Mouse (Mus musculus): ENCODE results near the gene Sgf29. TPM values are rescaled to one million over a fixed set of nuclear protein-coding genes. Genes with fewer than 3 reads are reported as not detected.

Sgf29 gene
- polyA plus RNA-seq, 1 experiment from 2014 or later: 27.7 TPM

DNA sequence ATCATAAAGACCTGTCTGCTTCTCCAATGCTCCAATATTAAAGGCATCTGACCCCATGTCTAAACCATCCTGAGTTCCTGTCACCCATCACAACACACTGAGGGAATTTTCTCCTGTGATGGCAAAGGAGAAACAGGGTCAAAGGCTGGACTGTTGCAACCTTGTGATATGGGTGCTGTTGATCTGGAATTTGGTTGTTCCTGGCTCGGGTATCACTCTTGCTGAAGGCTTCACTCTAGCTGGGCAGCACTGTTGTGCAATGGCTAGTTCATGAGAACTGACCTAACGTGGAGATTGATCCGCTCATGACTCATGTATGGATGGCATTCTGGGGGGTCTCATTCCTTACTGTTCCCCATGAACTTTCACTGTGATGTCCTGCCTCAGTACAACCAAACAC is 39.9 kb downstream of the Sgf29 start:
- Histone ChIP-seq H3K4me1 (peaks cover 23% of the 10 kb centered on the region), H3K9ac (no peak overlapping the region), H3K4me2 (no peak overlapping the region), H3K4me3 (no peak overlapping the region), H3K27ac (replicated peaks) (no peak overlapping the region), H3K36me3 (peaks cover 30% of the 10 kb centered on the region), H3K9me3 (no peaks in the 10 kb centered on the region), H3K27me3 (replicated peaks) (no peaks in the 10 kb centered on the region)
- no peak for ATAC-seq (ENCODE audit: extremely low read depth, insufficient number of reproducible peaks, low FRiP score, low TSS enrichment)
- 67% methylated on average over 3 of the region's 3 CpGs for WGBS

DNA sequence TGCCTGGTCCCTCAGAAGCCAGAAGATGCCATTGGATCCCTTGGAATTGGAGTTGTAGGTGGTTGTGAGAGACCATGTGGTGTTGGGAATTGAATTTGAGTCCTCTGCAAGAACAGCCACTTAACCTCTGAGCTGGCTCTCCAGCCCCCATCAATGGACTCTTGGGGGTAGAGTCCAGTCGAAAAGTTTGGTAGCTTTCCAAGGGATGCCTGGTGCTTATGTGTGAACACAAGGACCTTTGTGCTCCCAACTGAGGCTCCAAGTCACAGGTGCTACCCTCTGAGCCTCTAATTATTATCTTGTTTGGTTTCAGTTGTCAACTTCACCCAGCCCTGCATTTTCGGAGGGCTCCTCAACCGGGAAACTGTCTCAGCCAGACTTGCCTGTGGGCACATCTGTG is 41.6 kb downstream of the Sgf29 start:
- Histone ChIP-seq H3K4me2 (no peak overlapping the region), H3K4me1 (peaks cover 32% of the 10 kb centered on the region), H3K4me3 (no peak overlapping the region), H3K27ac (replicated peaks) (no peak overlapping the region), H3K9me3 (no peaks in the 10 kb centered on the region), H3K36me3 (peaks cover 30% of the 10 kb centered on the region), H3K9ac (no peak overlapping the region), H3K27me3 (replicated peaks) (no peaks in the 10 kb centered on the region)
- no peak for ATAC-seq (ENCODE audit: extremely low read depth, insufficient number of reproducible peaks, low FRiP score, low TSS enrichment)
- 86% methylated on average over 3 of the region's 3 CpGs for WGBS

DNA sequence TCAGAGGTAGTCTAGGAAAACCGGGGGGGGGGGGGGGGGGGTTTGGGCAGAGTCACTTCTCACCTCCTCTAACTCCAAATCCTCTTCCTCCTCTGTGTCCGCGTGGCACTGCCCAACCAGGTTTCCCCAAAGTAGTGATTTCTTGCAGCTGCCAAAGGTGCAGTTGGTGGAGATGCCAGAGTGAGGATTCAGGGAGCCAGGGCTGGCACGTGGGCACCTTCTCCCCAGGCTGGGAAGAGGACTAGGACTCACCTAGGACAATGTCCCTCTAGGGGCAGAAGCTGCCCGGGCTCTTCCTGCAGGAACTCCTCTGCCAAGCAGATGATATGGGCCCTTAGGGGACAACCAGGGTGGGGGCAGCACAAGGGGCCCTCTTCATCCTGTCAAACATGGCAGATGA is 42.6 kb downstream of the Sgf29 start:
- no peaks in the 10 kb centered on the region for H3K9me3 ChIP-seq
- H3K4me2 ChIP-seq: no peak overlapping the region
- H3K9ac ChIP-seq: no peak overlapping the region
- 90% methylated on average over 4 of the region's 5 CpGs for WGBS
- H3K4me1 ChIP-seq: peaks cover 31% of the 10 kb centered on the region
- H3K4me3 ChIP-seq: no peak overlapping the region
- ATAC-seq (ENCODE audit: extremely low read depth, insufficient number of reproducible peaks, low FRiP score, low TSS enrichment): no peak
- no peaks in the 10 kb centered on the region for H3K27me3 ChIP-seq (replicated peaks)
- H3K27ac ChIP-seq (replicated peaks): no peak overlapping the region
- H3K36me3 ChIP-seq: peaks cover 30% of the 10 kb centered on the region

DNA sequence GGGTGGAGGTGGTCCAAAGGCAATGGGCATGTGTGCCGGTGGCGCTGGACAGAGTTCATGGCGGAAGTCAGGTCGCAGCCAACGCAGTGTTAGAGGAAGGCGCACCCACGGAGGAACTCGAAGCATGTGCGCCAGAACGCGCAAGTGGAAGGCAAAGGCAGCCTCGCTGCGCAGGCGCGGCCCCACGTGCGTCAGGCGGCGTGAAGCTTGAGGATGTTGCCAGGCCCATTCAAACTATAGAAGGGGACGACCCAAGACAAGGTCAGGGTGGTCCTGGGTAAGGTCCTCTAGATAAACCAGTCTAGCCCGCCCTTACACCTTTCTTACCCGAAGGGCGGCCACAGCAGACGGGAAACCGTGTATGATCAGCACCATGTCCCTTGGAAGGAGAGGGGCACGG is 43.3 kb downstream of the Sgf29 start:
- 89% methylated on average over 26 of the region's 26 CpGs for WGBS
- Histone ChIP-seq H3K9me3 (no peaks in the 10 kb centered on the region), H3K4me3 (no peak overlapping the region), H3K4me1 (peaks cover 31% of the 10 kb centered on the region), H3K9ac (no peak overlapping the region), H3K36me3 (peaks cover 36% of the 10 kb centered on the region), H3K4me2 (no peak overlapping the region), H3K27me3 (replicated peaks) (no peaks in the 10 kb centered on the region), H3K27ac (replicated peaks) (no peak overlapping the region)
- no peak for ATAC-seq (ENCODE audit: extremely low read depth, insufficient number of reproducible peaks, low FRiP score, low TSS enrichment)

DNA sequence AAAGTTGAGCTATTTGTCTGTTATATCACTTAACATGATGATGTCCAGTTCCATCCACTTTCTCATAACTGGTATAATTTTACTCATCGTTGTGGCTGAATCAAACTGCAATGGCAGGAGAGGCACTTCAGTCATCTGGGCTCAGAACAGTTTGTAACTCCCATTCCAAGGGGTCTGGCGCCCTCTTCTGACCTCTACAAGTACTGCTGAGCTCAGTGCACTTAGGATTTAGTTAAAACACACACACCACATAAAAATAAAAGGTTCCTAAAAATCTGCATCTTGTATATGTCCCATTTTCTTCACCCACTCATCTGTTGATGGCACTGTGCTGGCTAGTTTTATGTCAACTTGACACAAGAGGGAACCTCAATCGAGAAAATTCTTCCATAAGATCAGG is 44.1 kb downstream of the Sgf29 start:
- ATAC-seq (ENCODE audit: extremely low read depth, insufficient number of reproducible peaks, low FRiP score, low TSS enrichment): no peak
- Histone ChIP-seq H3K27me3 (replicated peaks) (no peaks in the 10 kb centered on the region), H3K9me3 (no peaks in the 10 kb centered on the region), H3K4me1 (peaks cover 27% of the 10 kb centered on the region), H3K4me2 (no peak overlapping the region; the same call in 1 of the 2 replicates), H3K4me3 (no peak overlapping the region), H3K9ac (no peak overlapping the region), H3K36me3 (peaks cover 36% of the 10 kb centered on the region), H3K27ac (replicated peaks) (no peak overlapping the region)
- 36% methylated on average over 3 of the region's 3 CpGs for WGBS

DNA sequence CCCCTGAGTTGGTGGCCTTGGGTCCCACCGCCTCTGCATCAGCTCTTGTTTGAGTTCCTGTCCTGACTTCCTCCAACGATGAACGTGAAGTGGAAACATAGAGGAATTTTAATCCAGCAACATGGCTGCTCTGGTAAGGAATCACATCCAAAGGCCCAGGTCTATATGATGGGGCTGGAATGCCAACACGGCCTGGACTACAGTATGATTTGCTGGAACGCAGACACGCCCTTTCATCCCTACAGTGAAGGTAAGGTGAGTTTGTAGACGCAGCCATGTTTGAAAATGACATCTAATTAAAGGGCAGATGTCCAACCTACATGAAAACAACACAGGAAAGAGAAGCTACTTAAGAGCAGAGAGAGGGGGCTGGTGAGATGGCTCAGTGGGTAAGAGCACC is 44.7 kb downstream of the Sgf29 start:
- Histone ChIP-seq H3K4me3 (no peak overlapping the region), H3K27me3 (replicated peaks) (no peaks in the 10 kb centered on the region), H3K4me2 (no peak overlapping the region; the same call in 1 of the 2 replicates), H3K4me1 (peaks cover 27% of the 10 kb centered on the region), H3K27ac (replicated peaks) (no peak overlapping the region), H3K9me3 (no peaks in the 10 kb centered on the region), H3K36me3 (peaks cover 36% of the 10 kb centered on the region), H3K9ac (peak overlapping the region; percentile 59; the same call in 1 of the 2 replicates)
- WGBS: 87% methylated on average over 7 of the region's 7 CpGs
- no peak for ATAC-seq (ENCODE audit: extremely low read depth, insufficient number of reproducible peaks, low FRiP score, low TSS enrichment)

DNA sequence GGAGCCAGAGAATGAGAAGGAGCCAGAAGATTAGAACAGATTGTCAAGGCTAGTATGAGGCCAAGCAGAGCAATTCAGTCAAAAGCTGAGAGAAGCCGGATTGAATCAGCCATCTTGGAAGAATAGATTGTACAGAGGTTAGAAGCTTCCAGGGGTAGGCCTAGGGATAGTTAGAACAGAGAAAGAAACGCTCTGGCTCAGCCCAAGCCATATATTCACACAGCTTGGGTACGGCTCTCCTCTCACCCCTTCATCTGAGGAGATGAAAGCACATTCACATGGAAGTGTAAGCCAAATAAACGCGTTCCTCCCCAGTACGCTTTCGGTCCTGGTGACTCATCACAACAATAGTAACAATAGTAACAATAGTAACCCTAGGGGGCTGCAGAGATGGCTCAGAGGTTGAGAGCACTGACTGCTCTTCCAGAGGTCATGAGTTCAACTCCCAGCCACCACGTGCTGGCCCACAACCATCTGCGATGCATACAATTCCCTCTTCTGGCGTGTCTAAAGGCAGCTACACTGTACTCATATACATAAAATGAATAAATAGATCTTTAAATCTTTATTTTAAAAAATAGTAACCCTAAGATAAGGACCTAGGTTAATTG is 45.4 kb downstream of the Sgf29 start:
- no peak for ATAC-seq (ENCODE audit: extremely low read depth, insufficient number of reproducible peaks, low FRiP score, low TSS enrichment)
- Histone ChIP-seq H3K27ac (replicated peaks) (peak overlapping the region; percentile 96; the same call in 1 of the 2 replicates), H3K9ac (peak overlapping the region; percentile 92), H3K27me3 (replicated peaks) (no peaks in the 10 kb centered on the region), H3K9me3 (no peaks in the 10 kb centered on the region), H3K4me3 (peak overlapping the region; percentile 72), H3K4me1 (peaks cover 27% of the 10 kb centered on the region), H3K36me3 (peaks cover 34% of the 10 kb centered on the region), H3K4me2 (peak overlapping the region; percentile 79)
- WGBS: 52% methylated on average over 10 of the region's 10 CpGs

DNA sequence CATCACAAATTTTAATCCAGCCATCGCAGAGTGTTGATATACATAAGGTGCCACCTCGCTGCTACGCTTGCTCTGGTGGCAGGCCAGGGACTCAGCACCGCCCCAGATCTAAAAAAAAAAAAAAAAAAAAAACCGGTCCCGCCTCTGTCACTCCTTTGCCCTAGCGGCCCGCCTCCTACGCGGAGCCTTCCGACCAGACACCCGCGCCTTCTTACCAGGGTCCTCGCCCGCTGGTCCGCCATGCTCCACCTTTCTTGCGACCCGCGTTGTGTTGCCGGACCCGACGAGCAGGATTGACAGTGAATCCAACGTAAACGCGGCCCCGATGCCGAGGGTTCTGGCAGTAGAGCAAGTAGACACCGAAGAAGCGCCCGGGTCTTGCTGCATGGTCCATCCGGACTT is 46.1 kb downstream of the Sgf29 start, which contains the start of gene Bola2:
Bola2 (plus strand) TSS at position 192 of the 402 bp plus-strand sequence.
- peak within 1 kb of the TSS; percentile 79 for H3K4me2 ChIP-seq
- peaks cover 29% of the 10 kb centered on the region for H3K36me3 ChIP-seq
- no peaks in the 10 kb centered on the region for H3K27me3 ChIP-seq (replicated peaks)
- peak; percentile 59 for ATAC-seq (ENCODE audit: extremely low read depth, insufficient number of reproducible peaks, low FRiP score, low TSS enrichment)
- peak within 1 kb of the TSS; percentile 92 for H3K9ac ChIP-seq
- no peaks in the 10 kb centered on the region for H3K9me3 ChIP-seq
- H3K4me1 ChIP-seq: peaks cover 27% of the 10 kb centered on the region
- peak within 1 kb of the TSS; percentile 72 for H3K4me3 ChIP-seq
- peak within 1 kb of the TSS; percentile 96 for H3K27ac ChIP-seq (replicated peaks)
- WGBS: 0% methylated on average over 31 of the region's 31 CpGs

DNA sequence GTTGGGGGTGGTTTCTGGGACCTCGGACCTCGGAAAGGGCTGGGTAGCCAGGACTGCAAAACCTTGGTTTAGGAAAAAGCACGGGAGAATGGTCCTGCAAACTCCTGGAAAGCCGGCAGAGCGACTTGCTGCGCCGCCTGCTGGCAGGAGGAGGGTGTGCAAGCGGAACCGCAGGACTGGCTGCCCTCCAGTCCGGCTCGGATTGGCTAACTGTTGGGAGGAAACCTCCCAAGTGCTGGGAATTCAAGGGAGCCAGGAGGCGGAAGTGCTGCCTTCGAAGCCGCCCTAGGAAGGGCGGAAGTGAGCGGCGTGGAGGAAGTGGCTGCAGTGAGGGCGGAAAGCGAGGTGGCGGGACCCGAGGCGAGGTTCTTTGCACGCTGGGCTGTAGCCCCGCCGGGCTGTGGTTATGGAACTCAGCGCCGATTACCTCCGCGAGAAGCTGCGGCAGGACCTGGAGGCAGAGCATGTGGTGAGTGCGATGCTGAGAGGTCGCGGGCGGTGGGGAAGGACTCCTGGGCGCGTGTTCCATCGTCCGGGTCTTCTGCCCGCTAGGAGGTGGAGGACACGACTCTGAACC is 46.6 kb downstream of the Sgf29 start, which contains the start of gene Slx1b:
Slx1b (minus strand) TSS at position 154 of the 577 bp plus-strand sequence.
- H3K27me3 ChIP-seq (replicated peaks): no peaks in the 10 kb centered on the region
- H3K27ac ChIP-seq (replicated peaks): peak within 1 kb of the TSS; percentile 96
- H3K4me3 ChIP-seq: peak within 1 kb of the TSS; percentile 72
- peak; percentile 96 for ATAC-seq (ENCODE audit: extremely low read depth, insufficient number of reproducible peaks, low FRiP score, low TSS enrichment)
- H3K36me3 ChIP-seq: peaks cover 26% of the 10 kb centered on the region
- H3K9ac ChIP-seq: peak within 1 kb of the TSS; percentile 92
- peak within 1 kb of the TSS; percentile 79 for H3K4me2 ChIP-seq
- H3K9me3 ChIP-seq: no peaks in the 10 kb centered on the region
- WGBS: under 1% methylated on average over 40 of the region's 40 CpGs
- H3K4me1 ChIP-seq: peaks cover 30% of the 10 kb centered on the region

DNA sequence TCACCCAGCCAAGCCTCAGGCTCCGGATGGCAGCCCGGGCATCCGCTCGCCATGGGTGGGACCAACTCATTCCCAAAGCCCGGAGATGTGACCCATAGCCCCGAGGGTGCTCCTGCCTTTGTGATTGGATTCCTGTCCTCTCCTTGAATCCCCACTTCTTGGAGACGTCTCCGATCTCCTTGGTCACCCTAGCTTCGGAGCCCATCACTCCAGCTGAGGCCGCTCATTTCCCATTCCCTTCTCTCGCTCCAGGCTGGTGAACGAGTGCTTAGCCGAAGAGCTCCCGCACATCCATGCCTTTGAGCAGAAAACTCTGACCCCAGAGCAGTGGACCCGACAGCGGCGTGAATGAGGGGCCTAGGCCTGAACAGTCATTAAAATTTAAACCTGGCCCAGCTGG is 47.2 kb downstream of the Sgf29 start:
- WGBS: 4% methylated on average over 17 of the region's 17 CpGs
- H3K4me1 ChIP-seq: peaks cover 35% of the 10 kb centered on the region
- peak overlapping the region; percentile 79 for H3K4me2 ChIP-seq
- H3K27me3 ChIP-seq (replicated peaks): no peaks in the 10 kb centered on the region
- peak overlapping the region; percentile 86 for H3K9ac ChIP-seq
- H3K4me3 ChIP-seq: peak overlapping the region; percentile 72
- no peak overlapping the region for H3K27ac ChIP-seq (replicated peaks)
- no peak for ATAC-seq (ENCODE audit: extremely low read depth, insufficient number of reproducible peaks, low FRiP score, low TSS enrichment)
- no peaks in the 10 kb centered on the region for H3K9me3 ChIP-seq
- H3K36me3 ChIP-seq: peaks cover 20% of the 10 kb centered on the region

DNA sequence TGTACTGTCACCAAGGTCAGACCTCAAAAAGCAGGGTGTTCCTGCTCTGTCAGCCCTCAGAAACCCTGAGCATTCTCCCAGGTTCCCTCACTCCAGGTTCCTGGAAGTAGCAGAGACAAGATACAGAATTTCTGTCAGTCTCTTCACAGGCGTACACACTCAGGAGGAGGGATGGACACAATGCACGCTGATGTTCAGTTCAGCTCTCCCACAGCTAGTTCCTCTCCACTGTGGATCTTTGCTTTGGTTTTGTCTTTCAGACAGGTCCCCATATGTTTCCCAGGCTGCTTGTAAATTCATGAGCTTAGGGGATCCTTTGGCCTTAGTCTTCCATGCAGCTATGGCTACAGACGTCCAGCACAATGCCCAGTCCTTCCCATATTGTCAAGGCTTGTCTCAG is 47.8 kb downstream of the Sgf29 start:
- no peaks in the 10 kb centered on the region for H3K9me3 ChIP-seq
- H3K36me3 ChIP-seq: peaks cover 14% of the 10 kb centered on the region
- ATAC-seq (ENCODE audit: extremely low read depth, insufficient number of reproducible peaks, low FRiP score, low TSS enrichment): no peak
- peak overlapping the region; percentile 79 for H3K4me2 ChIP-seq
- H3K9ac ChIP-seq: peak overlapping the region; percentile 86
- no peak overlapping the region for H3K27ac ChIP-seq (replicated peaks)
- 80% methylated on average over 3 of the region's 3 CpGs for WGBS
- H3K27me3 ChIP-seq (replicated peaks): peaks cover 4% of the 10 kb centered on the region
- H3K4me3 ChIP-seq: peak overlapping the region; percentile 72
- peaks cover 38% of the 10 kb centered on the region for H3K4me1 ChIP-seq

DNA sequence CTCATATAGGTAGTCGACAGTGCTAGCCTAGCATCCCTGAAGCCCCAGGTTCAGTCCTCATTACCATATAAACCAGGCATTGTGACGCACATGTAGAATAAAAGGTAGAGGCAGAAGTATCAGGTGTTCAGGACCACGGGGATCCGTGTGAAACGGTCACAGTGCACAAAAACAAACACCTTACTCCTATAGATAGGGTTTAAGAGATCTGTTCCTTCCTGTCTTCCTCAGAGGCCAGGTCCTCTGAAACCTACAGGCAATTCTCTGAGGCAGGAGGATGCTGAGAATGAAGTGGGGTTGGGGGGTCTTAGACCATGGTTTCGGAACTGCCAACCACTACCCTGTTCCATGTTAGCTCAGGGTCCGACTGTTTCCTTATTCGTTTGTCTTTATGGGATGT is 48.7 kb downstream of the Sgf29 start:
- Histone ChIP-seq H3K27ac (replicated peaks) (no peak overlapping the region), H3K9me3 (no peaks in the 10 kb centered on the region), H3K36me3 (0 out of 2 replicates have a peak, but pooled peaks cover 6% of the 10 kb centered on the region), H3K4me3 (no peak overlapping the region), H3K27me3 (replicated peaks) (peaks cover 14% of the 10 kb centered on the region), H3K9ac (no peak overlapping the region), H3K4me2 (no peak overlapping the region), H3K4me1 (peaks cover 38% of the 10 kb centered on the region)
- WGBS: 88% methylated on average over 8 of the region's 8 CpGs
- no peak for ATAC-seq (ENCODE audit: extremely low read depth, insufficient number of reproducible peaks, low FRiP score, low TSS enrichment)

Measured in heart, embryonic 13.5 days (tissue).